Mouse (Mus musculus) right cerebral cortex, postnatal 36 days (tissue): ENCODE data around the gene Dlgap1.

ENCODE experiments used
- DNase-seq, 2 experiments: peaks; one replicate each; pipeline ENCODE4 v3.0.0; 2022; ENCODE audit warnings: low spot score in 2 of 2, mixed read lengths in 1 of 2

Dlgap1 gene

DNA sequence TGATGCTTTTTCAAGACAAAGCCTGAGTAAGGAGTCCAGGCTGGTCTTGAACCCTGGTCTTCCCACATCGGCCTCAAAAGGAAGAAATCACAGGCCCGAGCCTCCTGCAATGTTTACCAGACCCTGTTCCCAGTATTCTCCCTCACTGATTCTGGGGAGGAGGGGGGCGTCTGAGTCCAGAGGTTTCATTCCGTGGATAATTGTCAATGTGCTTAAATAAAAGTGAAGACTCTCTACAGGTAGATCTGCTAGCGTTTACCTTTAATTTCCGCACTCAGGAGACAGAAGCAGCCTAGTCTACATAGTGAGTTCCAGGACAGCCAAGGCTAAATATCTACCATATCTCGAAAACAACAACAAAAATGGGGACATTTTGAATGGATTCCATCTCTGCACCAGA, 785.8 kb downstream of the Dlgap1 start:
- DNase-seq = no peak

DNA sequence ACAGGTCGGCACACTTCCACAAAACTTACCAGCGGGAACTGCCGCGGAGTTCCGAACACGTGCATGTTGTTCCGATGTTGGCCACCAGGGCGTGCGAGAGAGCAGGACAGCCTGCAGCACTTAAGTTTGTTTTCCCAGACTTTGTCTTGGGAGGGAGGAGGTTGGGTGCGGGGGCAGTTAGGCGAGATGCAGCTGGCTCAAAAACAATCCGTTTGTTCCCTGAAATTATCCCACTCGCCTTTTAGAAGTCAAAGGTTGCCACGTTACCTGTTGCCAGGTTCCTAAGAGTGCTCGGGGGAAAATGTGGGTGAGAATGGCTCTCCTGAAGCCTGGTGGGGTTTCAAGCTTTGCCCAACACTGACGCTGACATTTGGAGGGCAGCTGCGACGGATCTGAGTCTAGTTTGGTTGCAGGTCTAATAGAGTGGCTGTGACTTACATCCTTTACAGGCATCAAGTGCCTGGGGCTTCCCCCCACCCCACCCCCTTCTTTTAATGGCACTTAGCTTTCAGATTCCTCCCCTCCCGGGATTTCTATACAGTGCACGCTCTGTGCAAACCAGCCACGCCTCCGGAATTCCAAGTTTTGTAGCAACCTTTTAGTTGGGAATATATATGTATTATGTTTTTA, 786.3 kb downstream of the Dlgap1 start:
- DNase-seq = peak; percentile 67 to 73

DNA sequence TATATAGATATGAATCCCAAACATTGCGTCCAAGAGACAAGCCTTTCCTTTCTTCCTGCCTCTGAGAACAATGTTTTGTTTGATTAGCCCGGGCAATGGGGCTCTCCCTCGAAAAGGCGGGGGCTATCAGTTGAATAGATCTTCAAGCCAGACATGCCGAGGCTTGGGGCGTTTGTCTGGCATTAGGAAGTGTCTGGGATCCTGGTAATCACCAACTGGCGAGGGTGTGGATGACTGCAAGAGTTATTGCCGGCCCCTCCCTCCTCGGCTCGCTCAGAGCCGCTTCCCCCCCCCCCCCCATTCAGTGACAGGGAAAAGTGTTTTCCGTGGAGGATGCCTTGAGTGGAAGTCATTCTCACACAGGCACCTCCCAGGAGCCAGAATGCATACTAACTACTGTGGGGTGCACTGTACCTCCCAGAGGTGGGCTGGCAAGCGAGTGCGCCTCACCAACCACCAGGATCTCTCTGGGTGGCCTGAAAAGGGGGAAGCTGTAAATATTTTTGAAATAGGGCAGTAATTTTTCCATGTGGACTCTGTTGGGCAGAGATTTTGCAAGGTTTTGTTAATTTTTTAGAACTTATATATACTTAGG, 786.9 kb downstream of the Dlgap1 start:
- DNase-seq = no peak

DNA sequence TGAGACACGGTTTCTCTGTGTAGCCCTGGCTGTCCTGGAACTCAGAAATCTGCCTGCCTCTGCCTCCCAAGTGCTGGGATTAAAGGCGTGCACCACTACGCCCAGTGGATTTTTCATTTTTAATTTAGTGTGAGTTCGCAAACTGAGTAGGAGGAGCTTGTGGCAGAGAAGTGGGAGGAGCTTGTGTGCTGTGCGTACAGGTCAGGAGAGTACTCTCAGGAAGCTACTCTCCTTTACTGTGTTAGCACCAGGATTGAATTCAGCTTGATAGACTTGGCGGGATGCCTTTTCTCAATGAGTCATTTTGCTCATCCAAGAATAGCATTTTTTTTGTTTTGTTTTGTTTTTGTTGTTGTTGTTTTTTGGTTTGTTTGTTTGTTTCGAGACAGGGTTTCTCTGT, 793.1 kb downstream of the Dlgap1 start:
- DNase-seq = no peak

DNA sequence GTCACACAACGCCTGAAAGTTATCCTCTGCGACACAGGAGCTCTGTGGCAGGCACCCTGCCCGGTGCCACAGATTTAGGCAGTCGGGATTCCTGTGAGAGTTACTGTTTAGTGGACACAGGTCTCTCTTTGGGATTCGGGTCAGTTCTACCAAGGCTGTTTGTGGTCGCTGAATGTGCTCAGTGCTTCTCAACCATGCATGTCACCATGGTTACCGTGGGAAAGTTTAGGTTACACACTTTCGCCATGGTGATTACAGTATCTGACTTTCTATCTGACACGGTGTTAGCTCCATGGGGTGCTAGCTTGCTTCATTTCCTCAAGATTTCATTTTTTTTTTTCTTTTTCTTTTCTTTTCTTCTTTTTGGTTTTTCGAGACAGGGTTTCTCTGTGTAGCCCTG, 793.8 kb downstream of the Dlgap1 start:
- no peak for DNase-seq

DNA sequence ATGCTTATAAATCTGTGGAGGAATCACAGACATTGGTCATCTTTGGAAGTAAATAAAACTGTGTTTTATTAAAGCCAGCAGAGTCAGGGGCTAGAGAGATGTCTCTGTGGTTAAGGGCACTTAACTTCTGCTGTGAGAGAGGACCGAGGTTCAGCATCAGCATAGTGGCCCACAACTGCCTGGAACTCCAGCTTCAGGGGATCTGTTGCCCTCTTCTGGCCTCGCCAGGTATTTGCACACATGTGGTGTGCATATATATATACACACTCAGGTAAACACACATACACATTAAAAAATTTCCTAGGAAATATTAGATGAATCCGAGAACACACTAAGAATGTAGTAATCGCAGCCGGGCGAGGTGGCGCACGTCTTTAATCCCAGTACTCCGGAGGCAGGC, 796.5 kb downstream of the Dlgap1 start:
- DNase-seq = no peak

DNA sequence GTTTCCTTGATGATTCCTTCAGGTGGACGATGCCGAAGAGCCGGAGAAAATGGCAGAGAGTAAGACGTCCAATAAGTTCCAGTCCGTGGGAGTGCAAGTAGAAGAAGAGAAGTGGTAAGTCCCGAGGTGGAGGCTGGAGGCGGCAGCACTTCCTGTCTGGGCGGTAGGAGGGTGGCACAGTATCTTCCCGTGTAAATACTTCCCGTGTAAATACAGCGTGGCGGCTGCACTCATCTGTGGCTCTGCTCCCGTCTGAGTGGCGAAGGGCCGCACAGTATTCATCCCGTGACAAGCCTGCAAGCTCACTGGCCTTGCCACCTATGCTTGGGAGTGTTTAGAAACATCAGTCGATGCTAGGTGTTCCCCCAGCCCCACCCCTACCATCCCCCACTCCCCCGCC, 797.1 kb downstream of the Dlgap1 start:
- DNase-seq = no peak

DNA sequence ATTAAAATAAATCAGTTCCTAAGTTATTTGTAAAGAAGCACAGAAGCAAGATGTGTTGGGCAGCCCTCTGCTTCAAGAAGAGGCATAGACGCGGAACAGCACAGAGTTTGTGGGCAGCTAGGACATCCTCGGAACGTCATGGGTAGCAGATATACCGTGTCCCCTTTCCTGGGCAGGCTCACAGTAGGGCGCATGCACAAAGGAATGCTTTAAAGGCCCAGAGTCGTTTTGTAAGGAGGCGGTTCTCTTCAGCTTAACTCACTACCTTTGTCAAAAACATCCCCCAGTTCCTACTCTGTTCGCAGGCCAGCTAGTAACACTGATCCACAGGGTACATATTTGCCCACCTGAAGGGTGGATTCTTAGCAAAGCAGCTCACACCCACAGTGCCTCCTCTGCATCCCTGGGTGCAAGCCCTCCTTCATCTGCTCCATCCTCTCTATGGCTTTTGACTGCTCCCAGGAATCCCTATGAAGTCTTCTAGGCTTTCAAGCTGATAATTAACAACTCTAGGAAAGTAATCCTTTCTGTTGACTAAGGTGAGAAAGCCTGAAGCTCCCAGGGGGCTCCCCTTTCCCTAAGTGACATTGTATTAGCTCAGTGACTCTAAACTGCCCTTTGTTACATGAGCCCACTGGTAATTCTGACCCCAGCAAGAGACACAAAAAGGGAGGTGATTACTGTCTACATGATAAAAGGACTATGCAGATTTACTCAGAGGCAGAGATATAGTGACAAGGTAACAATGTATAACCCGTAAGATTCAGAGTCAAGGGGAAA, 803.4 kb downstream of the Dlgap1 start:
- no peak for DNase-seq

DNA sequence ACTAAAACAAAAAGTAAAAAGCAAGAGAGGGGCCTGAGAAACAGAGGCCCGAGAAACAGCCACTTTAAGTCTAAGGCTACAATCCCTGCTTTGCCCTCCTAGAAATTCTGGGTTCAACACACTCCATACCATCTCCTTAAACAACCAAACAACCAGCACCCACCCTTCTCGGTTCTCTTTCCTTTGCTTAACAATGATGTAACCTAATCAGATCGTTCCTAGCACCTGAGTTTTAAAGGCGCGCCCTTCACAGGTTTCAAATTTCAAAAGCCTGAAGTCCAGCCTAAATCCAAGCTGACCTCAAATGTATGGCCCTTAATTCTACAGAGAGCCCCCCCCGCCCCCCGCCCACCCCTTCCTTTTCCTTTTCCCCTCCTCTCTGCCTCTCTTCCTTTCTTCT, 810.9 kb downstream of the Dlgap1 start:
- DNase-seq = no peak

DNA sequence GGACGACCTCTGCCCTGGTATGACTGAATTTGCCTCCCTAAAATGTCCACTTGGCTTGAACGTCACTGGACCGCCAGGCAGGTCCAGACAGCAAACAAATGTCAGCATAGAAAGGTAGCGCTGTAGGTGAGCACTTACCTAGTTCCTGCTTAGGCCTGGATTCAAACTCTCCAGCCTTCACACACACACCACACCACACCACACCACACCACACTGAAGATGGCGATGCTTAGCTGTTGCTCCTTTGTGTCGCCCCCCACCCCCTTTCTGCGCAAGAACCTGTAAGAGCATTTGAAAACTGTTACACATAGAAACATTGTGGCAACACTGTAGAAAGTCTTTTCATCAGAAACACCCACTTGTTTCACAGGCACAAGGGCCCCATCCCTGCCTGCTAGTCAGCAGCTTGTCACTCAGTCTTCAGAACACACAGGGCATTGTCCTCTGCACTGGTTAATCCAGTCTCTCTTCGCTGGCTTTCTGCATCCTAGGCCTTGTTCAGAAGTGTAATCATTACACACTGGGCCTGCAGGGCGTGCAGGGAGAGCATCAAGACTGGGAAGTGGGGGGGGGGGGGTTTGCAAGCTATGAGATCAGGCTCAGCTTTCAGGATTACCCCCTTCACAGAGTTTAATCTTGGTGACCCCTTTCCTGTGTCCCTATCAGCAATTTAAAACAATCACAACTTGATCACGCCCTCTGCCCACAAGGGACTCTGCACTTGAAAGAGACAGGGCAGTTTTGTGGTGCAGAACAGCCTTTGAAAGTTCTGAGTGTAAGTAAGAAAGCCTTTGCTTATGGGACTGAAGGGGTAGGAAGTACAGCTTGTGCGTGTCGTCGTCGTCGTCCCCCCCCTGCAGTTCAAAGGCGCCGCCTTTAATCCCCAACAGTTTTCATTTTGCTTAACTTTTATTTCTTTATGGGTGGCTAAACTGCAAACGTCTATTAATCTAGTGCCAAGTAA, 812.1 kb downstream of the Dlgap1 start:
- no peak for DNase-seq

DNA sequence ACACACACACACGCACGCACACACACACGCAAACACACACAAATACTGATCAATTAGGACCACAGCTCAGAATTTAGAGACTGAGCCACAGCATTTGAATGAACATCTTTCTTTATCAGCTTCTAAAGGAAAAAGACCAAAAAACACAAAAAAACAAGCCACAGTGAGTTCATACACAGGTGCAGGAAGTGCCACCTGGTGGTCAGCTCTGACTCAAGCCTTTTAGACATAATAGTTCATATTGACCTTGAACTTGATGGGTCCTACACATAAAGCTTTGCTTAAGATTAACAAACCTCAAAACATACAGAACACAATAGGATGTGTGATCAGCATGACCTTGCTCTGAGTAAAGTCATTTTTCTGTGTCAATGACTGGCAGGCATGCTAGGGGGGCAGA, 814.4 kb downstream of the Dlgap1 start:
- no peak for DNase-seq

DNA sequence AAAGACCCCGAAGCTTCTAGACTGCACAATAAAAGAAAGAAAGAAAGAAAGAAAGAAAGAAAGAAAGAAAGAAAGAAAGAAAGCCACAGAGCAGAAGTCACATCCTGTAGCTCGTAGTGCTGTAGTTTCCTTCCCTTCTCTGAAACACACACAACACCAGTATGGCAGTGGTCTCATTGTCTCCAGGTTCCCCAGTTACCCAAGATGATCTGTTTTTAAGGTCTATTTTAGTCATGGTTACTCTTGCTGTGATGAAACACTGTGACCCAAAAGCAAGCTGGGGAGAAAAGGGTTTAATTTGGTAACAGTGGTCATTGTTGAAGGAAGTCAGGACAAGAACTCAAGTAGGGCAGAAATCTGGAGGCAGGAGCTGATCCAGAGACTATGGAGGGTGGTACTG, 818.5 kb downstream of the Dlgap1 start:
- no peak for DNase-seq

DNA sequence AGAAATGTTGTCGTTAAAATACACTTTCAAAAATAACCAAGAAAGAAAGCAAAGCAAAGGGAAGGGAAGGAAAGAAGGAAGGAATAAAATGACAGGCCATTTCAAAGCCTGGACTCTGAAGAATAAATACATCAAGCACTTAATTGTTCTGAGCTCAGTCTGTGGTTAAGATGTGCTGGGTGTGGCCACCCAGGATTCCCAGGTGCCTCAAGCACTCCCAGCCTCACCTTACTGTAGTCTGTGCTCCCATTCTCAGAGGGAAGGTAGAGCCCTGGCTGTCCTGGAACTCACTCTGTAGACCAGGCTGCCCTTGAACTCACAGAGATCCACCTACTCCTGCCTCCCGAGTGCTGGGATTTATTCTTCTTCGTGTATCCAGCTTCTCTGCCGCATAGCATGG, 821.9 kb downstream of the Dlgap1 start:
- DNase-seq = no peak

DNA sequence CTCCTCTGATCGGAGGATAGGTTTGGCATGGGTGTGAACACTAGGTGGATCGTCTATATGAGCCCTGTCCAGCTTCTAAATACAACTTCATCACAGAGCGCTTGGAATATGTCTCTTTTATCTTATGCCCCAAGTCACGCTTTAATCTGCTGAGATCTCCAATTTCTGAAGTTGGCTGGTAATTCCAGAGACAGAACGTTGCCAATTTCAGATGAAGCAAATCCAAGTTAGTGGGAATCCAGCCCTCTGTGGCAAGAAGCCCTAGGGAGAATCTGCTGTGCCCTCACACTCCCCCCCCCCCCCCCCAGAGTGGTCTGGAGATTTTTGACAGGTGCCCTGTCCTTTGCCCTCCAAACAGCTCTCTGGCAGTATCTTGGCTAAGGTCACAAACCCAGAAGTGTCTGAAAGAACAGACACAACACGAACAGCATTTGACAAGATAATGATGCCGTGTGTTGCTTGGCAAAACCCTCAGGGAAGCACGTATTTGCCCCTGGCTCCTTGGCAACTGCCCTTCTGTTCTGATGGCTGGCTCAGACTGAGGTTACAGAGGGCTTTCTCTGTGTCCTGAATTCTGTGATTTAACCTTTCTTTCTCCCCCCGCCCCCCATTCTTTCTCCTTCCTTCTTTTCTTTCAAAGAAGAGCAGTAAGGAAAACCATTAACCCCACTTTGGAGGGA, 822.9 kb downstream of the Dlgap1 start:
- no peak for DNase-seq

DNA sequence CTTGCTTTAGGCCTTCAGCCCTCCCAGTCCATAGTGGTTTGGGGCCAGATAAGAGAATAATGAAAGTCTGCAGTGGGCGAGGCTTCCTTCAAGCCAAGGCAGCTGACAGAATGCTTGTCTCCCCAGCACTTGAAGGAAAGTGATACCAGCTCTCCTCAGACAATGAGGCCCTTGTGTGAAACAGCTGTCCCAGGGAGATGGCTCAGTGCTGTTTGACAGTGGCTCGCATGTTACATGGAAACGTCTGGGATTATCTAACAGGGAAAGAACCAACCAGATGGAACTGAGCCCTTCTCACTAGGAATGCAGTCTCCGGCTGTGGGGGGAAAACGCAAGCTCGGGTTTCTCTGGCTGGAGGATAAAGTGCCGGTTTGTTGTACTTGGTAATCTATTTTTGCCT, 825.4 kb downstream of the Dlgap1 start:
- DNase-seq = peak in 1 of 2 experiments; percentile 20

DNA sequence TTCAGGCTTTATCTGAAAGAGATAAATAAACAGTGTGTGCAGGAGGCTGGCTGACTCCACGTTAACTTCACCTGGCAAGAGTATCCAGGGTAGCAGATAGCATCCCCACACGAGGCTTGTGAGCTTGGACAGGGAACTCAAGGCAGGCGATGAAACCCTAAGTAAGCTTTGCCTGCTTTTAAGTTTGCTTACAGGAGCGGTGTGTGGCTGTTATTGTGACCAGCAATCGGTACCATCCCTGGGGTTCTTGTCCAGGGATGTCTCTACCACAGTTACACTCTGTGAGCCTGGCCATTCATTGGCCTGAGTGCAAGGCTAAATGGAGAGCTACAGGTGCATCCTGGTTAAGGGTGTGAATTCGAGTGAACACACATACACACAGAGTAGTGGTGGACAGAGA, 825.8 kb downstream of the Dlgap1 start:
- DNase-seq = no peak

DNA sequence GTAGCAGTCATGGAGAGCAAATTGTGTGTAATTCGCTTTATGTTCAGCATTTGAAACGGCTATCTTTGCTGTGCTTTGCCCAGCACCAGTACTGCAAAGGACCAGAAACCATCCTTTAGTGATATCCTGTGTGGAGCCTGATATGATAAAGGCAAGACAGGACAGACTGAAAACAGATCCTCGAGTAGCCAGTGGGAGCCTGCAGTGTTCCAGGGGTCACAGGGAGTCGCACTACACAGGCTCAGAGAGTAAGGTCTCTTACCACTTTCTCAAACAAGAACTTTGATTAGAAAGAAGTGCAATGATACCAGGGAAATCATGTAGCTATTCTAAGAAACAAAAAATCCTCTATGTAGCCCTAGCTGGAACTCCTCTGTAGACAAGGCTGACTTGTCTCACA, 826.3 kb downstream of the Dlgap1 start:
- DNase-seq = no peak

DNA sequence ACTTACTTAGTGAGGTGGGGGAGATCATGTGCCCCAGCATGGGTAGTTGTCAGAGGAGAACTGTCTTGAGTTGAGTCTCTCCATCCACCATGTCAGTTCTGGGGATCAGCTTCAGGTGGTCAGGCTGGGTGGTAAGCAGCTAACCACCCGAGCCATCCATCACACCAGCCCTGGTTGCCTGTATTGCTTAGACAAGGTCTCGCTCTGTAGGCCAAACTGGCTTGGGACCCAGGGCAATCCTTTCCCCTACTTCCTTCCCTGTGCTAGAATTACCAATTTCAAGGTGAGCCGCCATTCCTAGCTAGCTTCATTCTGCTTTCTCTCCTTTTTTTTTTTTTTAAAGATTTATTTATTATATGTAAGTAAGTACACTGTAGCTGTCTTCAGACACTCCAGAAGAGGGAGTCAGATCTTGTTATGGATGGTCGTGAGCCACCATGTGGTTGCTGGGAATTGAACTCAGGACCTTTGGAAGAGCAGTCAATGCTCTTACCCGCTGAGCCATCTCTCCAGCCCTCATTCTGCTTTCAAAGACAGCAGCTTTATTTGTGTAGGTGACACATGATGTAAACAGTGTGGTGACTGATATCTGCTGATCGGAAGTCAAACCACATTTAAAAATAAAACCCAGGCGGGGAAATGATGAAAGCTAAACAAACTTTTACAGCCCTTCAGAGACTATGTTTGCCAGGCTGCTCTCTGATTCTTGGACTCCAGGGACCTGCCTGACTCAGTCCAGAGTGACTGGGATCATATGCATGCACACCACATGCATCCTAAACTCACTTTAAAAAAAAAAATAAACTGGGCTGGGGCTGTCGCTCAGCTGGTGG, 828.3 kb downstream of the Dlgap1 start:
- DNase-seq = no peak

DNA sequence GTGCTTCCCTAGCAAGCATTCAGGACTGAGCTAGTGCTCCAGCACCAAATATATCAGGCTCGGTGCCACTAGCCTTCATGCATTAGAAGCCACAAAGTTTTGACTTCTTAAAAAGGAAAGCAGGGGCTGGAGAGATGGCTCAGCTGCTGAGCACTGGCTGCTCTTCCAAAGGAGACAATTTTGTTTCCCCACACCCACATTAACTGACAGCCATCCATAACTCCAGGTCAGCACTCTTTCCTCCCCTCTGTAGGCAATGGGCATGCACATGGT, 828.8 kb downstream of the Dlgap1 start:
- DNase-seq = no peak

DNA sequence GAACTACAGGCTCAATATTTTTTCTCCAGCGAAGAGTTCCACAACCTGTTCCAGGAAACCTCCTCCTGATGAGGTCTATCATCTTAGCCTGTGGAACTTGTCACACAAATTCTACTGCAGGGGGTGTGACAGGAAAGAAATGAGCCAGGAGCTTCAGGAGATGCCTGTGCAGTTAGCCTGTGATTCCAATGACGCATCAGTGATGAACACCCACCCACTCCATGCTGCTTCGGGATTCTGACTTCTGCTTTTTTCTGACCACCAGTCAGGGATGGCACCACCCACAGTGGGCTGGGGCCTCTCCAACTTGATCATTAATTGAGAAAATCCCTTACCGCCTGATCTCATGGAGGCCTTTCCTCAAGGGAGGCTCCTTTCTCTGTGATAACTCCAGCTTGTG, 830.4 kb downstream of the Dlgap1 start:
- DNase-seq = peak; percentile 37 to 43

DNA sequence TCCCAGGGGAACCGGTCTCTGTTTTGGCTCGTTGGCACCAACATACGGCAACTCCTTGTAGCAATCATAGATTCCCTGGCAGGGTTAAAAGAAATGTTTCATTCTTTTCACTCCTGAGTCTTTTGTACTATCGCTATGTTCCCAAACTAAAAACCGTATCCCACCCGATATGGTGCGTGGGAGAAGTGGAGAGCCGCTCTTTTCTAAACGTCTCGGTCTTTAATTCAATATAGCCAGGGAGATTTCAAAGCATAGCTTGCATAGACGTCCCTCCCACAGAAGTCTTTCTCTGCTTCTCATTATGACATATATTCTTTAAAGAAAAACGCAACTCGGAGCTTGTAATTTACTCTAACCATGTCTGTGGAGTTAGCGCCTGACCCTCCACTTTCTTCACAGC, 833.1 kb downstream of the Dlgap1 start:
- peak in 1 of 2 experiments; percentile 36 for DNase-seq
